ENCODE assay signal across 16 mouse cellular contexts in genomic region chr4:66927537-66928088, GRCm38 (mm10).
"Had no signal": no experiment of that assay in that cellular context is flagged by ENCODE, and none has a peak within 500 bp of the region (broad histone marks: within the 10 kb centered on the region; RNA-seq: fewer than 3 reads in every experiment).

No protein-coding gene starts in this region.

- H3K27me3 ChIP-seq: lung, embryonic 15.5 days; midbrain, embryonic 13.5 days; midbrain, embryonic 15.5 days; neural tube, embryonic 12.5 days; stomach, embryonic 15.5 days had no signal

- H3K36me3 ChIP-seq: lung, embryonic 15.5 days; midbrain, embryonic 13.5 days; midbrain, embryonic 15.5 days; neural tube, embryonic 12.5 days; stomach, embryonic 15.5 days had no signal

- DNase-seq: lung, adult 2 months; lung, postnatal 14 days; lung, postnatal 36 days; right cerebral cortex, postnatal 14 days; thymus, adult 2 months; thymus, postnatal 25 days; thymus, postnatal 4 days had no signal

- H3K9ac ChIP-seq: lung, embryonic 15.5 days; midbrain, embryonic 13.5 days; midbrain, embryonic 15.5 days; neural tube, embryonic 12.5 days; stomach, embryonic 15.5 days had no signal

- H3K4me2 ChIP-seq: lung, embryonic 15.5 days; midbrain, embryonic 11.5 days; midbrain, embryonic 13.5 days; midbrain, embryonic 15.5 days; neural tube, embryonic 12.5 days; stomach, embryonic 15.5 days had no signal

- H3K4me3 ChIP-seq: lung, embryonic 15.5 days; midbrain, embryonic 13.5 days; midbrain, embryonic 15.5 days; neural tube, embryonic 12.5 days; stomach, embryonic 15.5 days had no signal

- ATAC-seq: lung, postnatal 0 days; midbrain, embryonic 13.5 days; midbrain, embryonic 15.5 days had no signal

- H3K9me3 ChIP-seq: lung, embryonic 15.5 days; midbrain, embryonic 13.5 days; midbrain, embryonic 15.5 days; neural tube, embryonic 12.5 days; stomach, embryonic 15.5 days had no signal

- H3K27ac ChIP-seq: lung, embryonic 15.5 days; macrophage; midbrain, embryonic 13.5 days; midbrain, embryonic 15.5 days; neural tube, embryonic 12.5 days; stomach, embryonic 15.5 days; stomach, postnatal 0 days had no signal

- H3K4me1 ChIP-seq: lung, embryonic 15.5 days; midbrain, embryonic 13.5 days; midbrain, embryonic 15.5 days; neural tube, embryonic 12.5 days; stomach, embryonic 15.5 days had no signal
